Mouse (Mus musculus) liver, postnatal 0 days (tissue): ENCODE measurements around the gene Nkx2-3. TPM values are rescaled to one million over a fixed set of nuclear protein-coding genes. Genes with fewer than 3 reads are reported as not detected.
A peak's percentile ranks its signal among the peaks of the same experiment; 100 is the strongest.

Experiments used
- ATAC-seq: fragments of 200-750 bp; cut with Nextera tagmentation; 2 replicates; pipeline ENCODE4 v1.8.0; 2017; ENCODE audit warnings: mild to moderate bottlenecking, moderate library complexity
- DNase-seq: peaks from one replicate; pipeline ENCODE4 v3.0.0-alpha.2; 2016
- H3K27ac ChIP-seq: fragments of 300-500 bp; sonication (generic); 2 replicates; pipeline ENCODE4 v1.5.1; 2014; ENCODE audit warnings: antibody characterized with exemption, moderate library complexity, mild to moderate bottlenecking, low read depth
- H3K27me3 ChIP-seq: fragments of 300-500 bp; sonication (generic); 2 replicates; pipeline ENCODE4 v1.6.1; 2014; ENCODE audit warnings: low read length, control low read depth, mixed read lengths; ENCODE audit not compliant: insufficient read depth
- H3K36me3 ChIP-seq: fragments of 300-500 bp; sonication (generic); replicated peaks from 2 replicates; pipeline ENCODE4 v1.6.1; 2014; ENCODE audit warnings: mild to moderate bottlenecking, control low read depth, low read length, moderate library complexity, mixed read lengths; ENCODE audit not compliant: insufficient read depth
- H3K4me1 ChIP-seq: fragments of 300-500 bp; sonication (generic); 2 replicates; pipeline ENCODE4 v1.6.1; 2014; ENCODE audit warnings: antibody characterized with exemption, mild to moderate bottlenecking, control low read depth; ENCODE audit not compliant: insufficient read depth
- H3K4me2 ChIP-seq: fragments of 300-500 bp; sonication (generic); 2 replicates; pipeline ENCODE4 v1.6.1; 2014; ENCODE audit warnings: low read depth, mild to moderate bottlenecking, low read length, moderate library complexity, mixed read lengths
- H3K4me3 ChIP-seq: fragments of 300-500 bp; sonication (generic); 2 replicates; pipeline ENCODE4 v1.5.1; 2014; ENCODE audit warnings: low read depth, low read length
- H3K9ac ChIP-seq: fragments of 300-500 bp; sonication (generic); replicated peaks from 2 replicates; pipeline ENCODE4 v1.6.1; 2014; ENCODE audit warnings: mild to moderate bottlenecking, moderate library complexity
- H3K9me3 ChIP-seq: fragments of 300-500 bp; sonication (generic); 2 replicates; pipeline ENCODE4 v1.6.1; 2016; ENCODE audit warnings: mild to moderate bottlenecking, control low read depth, low read length, mixed read lengths
- CTCF ChIP-seq: sonication (generic); IDR thresholded peaks from 2 replicates; pipeline ENCODE4 v1.5.1; 2016; ENCODE audit warnings: antibody characterized with exemption, low read depth
- EP300 ChIP-seq: IDR thresholded peaks from 2 replicates; pipeline ENCODE4 v1.6.1; 2016; ENCODE audit warnings: antibody characterized with exemption, low read depth, mild to moderate bottlenecking
- whole genome bisulfite sequencing: fragments of 180-500 bp; shearing (Covaris S2); extraction: QIAGEN DNeasy Blood & Tissue Kit; methylation state at CpG from one replicate; pipeline ENCODE4 v1.1.7; 2014; ENCODE audit not compliant: insufficient replicate concordance; 5-methylcytosine and 5-hydroxymethylcytosine counted together
- polyA plus RNA-seq: library from polyadenylated mRNA; unstranded; fragments of >200 nt; fragmentation: Nextera tagmentation; extraction: Ambion mirVana; gene quantifications from 2 replicates; pipeline ENCODE4 v1.2.1, GENCODE M21; 2015

Gene Nkx2-3
- polyA plus RNA-seq, 1 experiment from 2014 or later, result 0.13 TPM

- Histone ChIP-seq H3K36me3 (no peaks in the 10 kb centered on the region), H3K9ac (no peak overlapping the region), H3K4me2 (no peak overlapping the region), H3K27me3 (peaks cover 67% of the 10 kb centered on the region), H3K27ac (no peak overlapping the region), H3K4me1 (peaks cover 5% of the 10 kb centered on the region; the same call in 1 of the 2 replicates), H3K9me3 (no peaks in the 10 kb centered on the region; the same call in 1 of the 2 replicates), H3K4me3 (no peak overlapping the region)
- no peak for DNase-seq
- WGBS, result 40% methylated on average over 2 of the region's 2 CpGs
- peak; percentile 74 for ATAC-seq
- no peak for TF ChIP-seq EP300
- TF ChIP-seq CTCF, result no peak
These were observed 30.9 kb upstream of the Nkx2-3 start for GRCm38 (mm10) chr19:43581185-43581584.

GRCm38 (mm10) chr19:43583192-43583591 is 28.9 kb upstream of the Nkx2-3 start:
- WGBS, result 31% methylated on average over 4 of the region's 4 CpGs

GRCm38 (mm10) chr19:43583595-43583994 is 28.5 kb upstream of the Nkx2-3 start:
- H3K4me2 ChIP-seq, result no peak overlapping the region
- DNase-seq (no peak), ATAC-seq (no peak)
- H3K9ac ChIP-seq, result no peak overlapping the region
- WGBS, result 6% methylated on average over 17 of the region's 17 CpGs
- no peak for TF ChIP-seq EP300
- no peak for TF ChIP-seq CTCF
- H3K27ac ChIP-seq, result no peak overlapping the region
- H3K27me3 ChIP-seq, result peaks cover 75% of the 10 kb centered on the region
- H3K36me3 ChIP-seq, result no peaks in the 10 kb centered on the region
- H3K4me3 ChIP-seq, result no peak overlapping the region
- no peaks in the 10 kb centered on the region for H3K9me3 ChIP-seq
- peaks cover 5% of the 10 kb centered on the region; the same call in 1 of the 2 replicates for H3K4me1 ChIP-seq

More at GRCm38 (mm10) chr19:43583192-43583591, 28.9 kb upstream of the Nkx2-3 start:
- Histone ChIP-seq H3K9me3 (no peaks in the 10 kb centered on the region), H3K4me1 (peaks cover 5% of the 10 kb centered on the region; the same call in 1 of the 2 replicates), H3K9ac (no peak overlapping the region), H3K36me3 (no peaks in the 10 kb centered on the region), H3K27ac (no peak overlapping the region), H3K27me3 (peaks cover 73% of the 10 kb centered on the region), H3K4me3 (no peak overlapping the region), H3K4me2 (no peak overlapping the region)
- ATAC-seq (no peak), DNase-seq (no peak)
- TF ChIP-seq CTCF (no peak), EP300 (no peak)

DNA sequence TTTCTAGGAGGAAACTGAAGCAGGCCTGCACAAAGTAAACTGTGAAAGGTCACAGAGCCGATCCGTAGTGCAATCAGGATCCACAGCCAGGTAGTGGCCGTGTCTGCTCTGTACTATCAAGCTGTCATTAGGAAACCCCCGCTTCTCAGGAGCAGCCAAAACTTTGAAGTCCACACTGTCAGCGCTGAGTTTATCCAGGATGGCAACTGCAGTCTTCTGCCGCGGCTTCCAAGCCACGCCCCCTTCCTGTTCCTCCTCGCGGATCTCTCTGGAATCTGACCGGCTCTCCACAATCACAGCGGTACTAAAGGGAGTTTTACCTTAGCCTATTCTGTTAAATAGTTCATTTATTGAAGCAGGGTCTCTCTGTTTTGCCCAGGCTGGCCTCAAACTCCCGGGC is 27.3 kb upstream of the Nkx2-3 start:
- WGBS, result 6% methylated on average over 13 of the region's 13 CpGs

DNA sequence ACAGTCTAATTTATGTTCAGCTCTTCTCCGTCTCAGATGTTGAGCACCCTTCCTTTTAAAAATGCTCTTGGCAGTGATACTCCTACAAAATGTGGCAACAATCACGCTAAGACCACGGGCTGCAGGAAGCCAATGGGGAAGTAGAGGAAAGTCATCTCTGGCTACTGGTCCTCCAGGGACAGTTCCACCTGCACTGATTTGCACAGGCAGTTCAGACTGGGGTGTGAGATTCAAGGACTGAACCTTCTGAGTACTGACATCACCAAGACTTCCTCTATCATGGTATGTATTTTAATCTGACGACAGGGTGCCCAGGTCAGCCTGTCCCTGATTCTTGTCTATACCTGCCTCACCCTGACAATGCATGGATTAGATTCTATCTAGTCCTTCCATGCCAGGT is 20.1 kb upstream of the Nkx2-3 start:
- H3K36me3 ChIP-seq, result no peaks in the 10 kb centered on the region
- peaks cover 76% of the 10 kb centered on the region for H3K27me3 ChIP-seq
- no peak overlapping the region for H3K27ac ChIP-seq
- TF ChIP-seq EP300 (no peak), CTCF (no peak)
- WGBS, result 47% methylated on average over 4 of the region's 4 CpGs
- no peak overlapping the region for H3K4me3 ChIP-seq
- DNase-seq (no peak), ATAC-seq (no peak)
- no peak overlapping the region for H3K9ac ChIP-seq
- H3K4me2 ChIP-seq, result no peak overlapping the region
- no peaks in the 10 kb centered on the region for H3K4me1 ChIP-seq
- H3K9me3 ChIP-seq, result no peaks in the 10 kb centered on the region

More for the DNA sequence above, 27.3 kb upstream of the Nkx2-3 start:
- ATAC-seq, result no peak
- Histone ChIP-seq H3K27me3 (peaks cover 79% of the 10 kb centered on the region), H3K27ac (no peak overlapping the region), H3K4me2 (0 out of 2 replicates have a peak overlapping the region, but pooled peaks have one; percentile 26), H3K9ac (no peak overlapping the region), H3K4me3 (no peak overlapping the region), H3K36me3 (no peaks in the 10 kb centered on the region), H3K4me1 (peaks cover 5% of the 10 kb centered on the region; the same call in 1 of the 2 replicates), H3K9me3 (no peaks in the 10 kb centered on the region)
- TF ChIP-seq CTCF, result no peak
- TF ChIP-seq EP300, result no peak
- DNase-seq, result no peak

DNA sequence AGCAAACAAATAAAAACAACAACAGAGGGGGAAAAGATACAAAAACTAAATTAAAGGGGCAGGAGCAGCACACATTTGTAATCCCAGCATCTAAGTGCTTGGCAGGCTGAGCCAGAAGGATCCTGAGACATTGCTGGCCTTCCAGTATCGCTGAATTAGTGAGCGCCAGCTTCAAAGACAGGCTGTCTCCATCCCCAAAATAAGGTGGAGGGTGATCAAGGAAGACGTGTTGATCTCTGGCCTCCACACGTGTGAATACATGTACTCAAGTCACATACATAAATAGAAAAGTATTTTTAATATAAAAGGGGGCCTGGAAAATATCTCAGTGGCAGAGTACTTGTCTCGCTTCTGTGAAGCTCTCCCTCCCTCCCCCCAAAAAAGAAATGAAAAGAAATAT is 15.1 kb upstream of the Nkx2-3 start:
- Histone ChIP-seq H3K4me2 (no peak overlapping the region), H3K9ac (no peak overlapping the region), H3K9me3 (no peaks in the 10 kb centered on the region), H3K27ac (no peak overlapping the region), H3K36me3 (no peaks in the 10 kb centered on the region), H3K27me3 (peaks cover 93% of the 10 kb centered on the region), H3K4me1 (no peaks in the 10 kb centered on the region), H3K4me3 (no peak overlapping the region)
- no peak for ATAC-seq
- no peak for DNase-seq
- 56% methylated on average over 5 of the region's 5 CpGs for WGBS
- TF ChIP-seq CTCF (no peak), EP300 (no peak)
